Mouse (Mus musculus): ENCODE results near the gene Tyr.

Gene Tyr

DNA sequence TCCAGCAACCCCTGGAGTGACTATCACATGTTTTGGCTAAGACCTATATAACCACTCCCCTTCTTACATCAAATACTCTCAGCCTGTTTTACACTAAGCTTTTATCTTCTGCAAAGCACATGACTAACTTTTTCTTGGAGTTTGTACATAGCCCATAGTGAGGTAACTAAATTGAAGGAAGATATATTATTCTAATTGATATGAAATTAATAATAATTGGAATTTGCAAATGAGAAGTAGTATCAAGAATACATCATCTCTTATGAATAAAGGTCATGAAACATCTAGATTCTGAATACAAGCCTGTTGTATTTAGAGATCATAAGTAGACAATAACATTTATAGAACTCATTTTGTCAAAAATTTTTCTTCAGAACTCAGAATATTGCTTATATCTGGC, at the start of gene Tyr:
Gene Tyr, minus strand, starts transcription at position 101 of the 400 bp plus-strand sequence.
- DNase-seq (ENCODE audit: low read depth, low spot score), result no peak

GRCm38 (mm10) chr7:87539031-87539430, 45.7 kb upstream of the Tyr start:
- DNase-seq (ENCODE audit: low read depth, low spot score), result no peak

DNA sequence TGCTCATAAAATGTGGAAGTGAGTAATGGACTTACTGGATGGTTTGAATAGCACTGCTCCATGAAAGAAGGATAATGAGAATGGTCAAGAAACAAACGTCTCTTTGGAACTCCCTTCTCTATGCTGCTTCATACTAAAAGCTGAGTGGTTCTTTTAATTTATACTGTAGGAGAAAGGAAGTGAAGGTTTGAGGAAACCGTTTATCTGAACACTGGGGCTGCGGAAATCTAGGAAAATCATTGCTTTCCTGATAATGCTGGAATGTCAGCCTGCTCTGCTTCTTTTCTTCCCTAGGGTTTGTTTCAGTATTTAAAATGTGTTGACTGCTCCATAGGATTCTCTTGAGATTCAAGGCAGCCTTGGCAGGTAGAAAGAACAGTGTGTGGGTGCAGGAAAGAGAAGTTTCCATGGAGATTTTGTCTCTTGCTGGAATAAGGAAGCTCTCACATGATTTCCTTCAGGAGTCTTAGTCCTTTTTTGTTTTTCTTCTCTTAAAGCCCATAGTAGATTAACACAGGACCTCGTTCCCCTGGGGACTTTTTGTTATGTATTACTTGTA, 891 bp upstream of the Tyr start:
- peak; percentile 79 for DNase-seq (ENCODE audit: low read depth, low spot score)

GRCm38 (mm10) chr7:87488024-87488423, 5.3 kb downstream of the Tyr start:
- peak; percentile 23 for DNase-seq (ENCODE audit: low read depth, low spot score)

DNA sequence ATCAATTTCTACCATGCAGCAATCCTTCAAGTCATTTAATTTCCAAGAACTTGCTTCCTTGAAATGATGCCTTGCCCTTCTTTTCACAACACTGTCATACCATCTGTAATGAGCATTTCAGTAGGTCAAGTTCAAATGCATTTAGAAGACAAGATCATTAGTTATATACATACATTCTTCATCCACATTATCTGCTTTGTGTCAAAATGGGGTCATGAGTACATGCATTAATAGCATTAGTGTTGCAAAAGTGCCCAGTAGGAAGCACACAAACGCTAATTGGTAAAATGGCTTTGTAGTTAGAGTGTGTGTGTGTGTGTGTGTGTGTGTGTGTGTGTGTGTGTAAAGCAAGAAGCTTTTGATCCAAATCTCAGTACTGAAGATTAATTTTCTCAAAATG, 80.0 kb downstream of the Tyr start:
- no peak for DNase-seq (ENCODE audit: low read depth, low spot score)

GRCm38 (mm10) chr7:87411373-87411772, 81.9 kb downstream of the Tyr start:
- DNase-seq (ENCODE audit: low read depth, low spot score), result peak; percentile 10

- no peak for DNase-seq (ENCODE audit: low read depth, low spot score)
These were observed 96.3 kb downstream of the Tyr start for GRCm38 (mm10) chr7:87397023-87397422.

DNA sequence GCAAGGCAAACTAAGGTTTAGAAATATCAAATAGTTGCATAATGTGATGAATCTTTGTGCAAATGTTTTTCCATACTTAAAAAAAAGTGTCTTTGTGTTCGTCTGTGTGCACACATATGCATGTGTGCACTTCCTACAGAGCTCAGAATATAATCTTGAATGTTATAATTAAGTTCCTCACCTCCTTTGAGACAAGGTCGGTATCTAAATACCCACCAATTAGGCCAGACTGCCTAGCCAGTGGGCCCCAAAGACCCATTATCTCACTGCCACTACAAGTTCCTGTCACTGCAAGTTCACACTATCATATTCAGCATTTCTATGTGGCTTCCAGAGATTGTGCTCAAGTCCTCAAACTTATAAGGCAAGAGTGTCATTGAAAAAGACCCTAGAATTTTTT, 118.4 kb downstream of the Tyr start:
- DNase-seq (ENCODE audit: low read depth, low spot score), result no peak
